Comparison of ENCODE assay signal across 7 mouse cellular contexts in the genomic region with DNA sequence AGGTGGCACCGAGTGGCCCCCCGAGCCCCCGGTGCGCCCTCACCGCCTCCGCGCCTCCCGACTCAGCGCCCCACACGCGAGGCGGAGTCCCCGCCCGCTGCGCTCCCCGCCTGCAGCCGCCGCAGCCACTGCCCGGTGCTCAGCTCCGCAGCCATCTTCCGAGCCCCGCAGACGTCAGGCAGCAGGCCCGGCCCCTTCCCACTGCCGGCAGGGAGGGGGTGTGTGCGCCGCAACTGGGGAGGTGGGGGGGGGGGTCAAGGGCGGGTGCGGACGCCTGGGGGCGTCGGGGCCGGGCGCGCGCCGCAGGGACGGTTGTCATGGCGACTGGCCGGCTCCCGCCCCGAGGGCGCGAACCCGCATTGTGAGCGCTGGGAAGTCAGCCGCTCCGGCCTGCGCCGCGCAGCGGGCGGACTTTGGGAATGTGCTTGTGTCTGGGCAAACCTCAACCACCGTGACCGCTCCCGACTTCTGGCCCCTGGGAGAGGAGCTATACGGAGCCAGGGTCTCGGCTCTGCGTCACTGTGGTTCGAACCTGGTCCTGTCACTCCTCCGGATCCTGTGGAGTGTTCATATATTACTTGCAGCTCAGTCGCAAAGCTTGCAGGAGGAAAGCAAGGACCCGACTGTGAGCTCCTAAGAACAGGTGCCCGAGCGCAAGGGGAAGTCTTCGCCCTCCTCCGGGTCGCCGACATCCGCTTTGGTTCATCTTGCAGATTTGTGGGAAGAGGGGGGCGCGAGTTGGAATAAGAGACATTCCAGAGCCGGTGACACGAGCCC. TPM values are rescaled to one million over a fixed set of nuclear protein-coding genes. Genes with fewer than 3 reads are reported as not detected.
DNase-seq lines count a peak whose midpoint lies in the region; ATAC-seq lines count a peak whose summit lies in the region.

A gene (minus strand): TSS at position 160 of the 777 bp plus-strand sequence.

- H3K4me2 ChIP-seq in hindbrain, embryonic 16.5 days (ENCODE audit: low read length) = peak within 1 kb of the TSS; percentile 59

- peaks cover 25% of the 10 kb centered on the region for H3K36me3 ChIP-seq in hindbrain, embryonic 16.5 days (ENCODE audit: control insufficient read depth, insufficient read depth, low read length)
- H3K36me3 ChIP-seq in megakaryocyte, embryonic 14.5 days (replicated peaks; ENCODE audit: low read length) = peaks cover 28% of the 10 kb centered on the region

- peaks cover 23% of the 10 kb centered on the region for H3K4me1 ChIP-seq in hindbrain, embryonic 16.5 days (ENCODE audit: control insufficient read depth, insufficient read depth, low read depth, low read length)
- H3K4me1 ChIP-seq in megakaryocyte, embryonic 14.5 days = peaks cover 61% of the 10 kb centered on the region

- H3K27me3 ChIP-seq in hindbrain, embryonic 16.5 days (replicated peaks; ENCODE audit: control insufficient read depth, insufficient read depth, low read length) = no peaks in the 10 kb centered on the region
- no peaks in the 10 kb centered on the region for H3K27me3 ChIP-seq in megakaryocyte, embryonic 14.5 days (replicated peaks)

- peak; percentile 76 for DNase-seq in WW6 (ENCODE audit: low read depth, low spot score)
- peak; percentile 41 to 67 for DNase-seq in cerebellum, postnatal 4 days (ENCODE audit: low spot score in 2 of 2)
- DNase-seq in gastrocnemius, adult 18-20 months (ENCODE audit: low spot score) = peak; percentile 48
- DNase-seq in left cerebral cortex, adult 8-10 months (ENCODE audit: low spot score in 2 of 2) = peak; percentile 61 to 62
- peak; percentile 75 for DNase-seq in right cerebral cortex, postnatal 14 days

- H3K4me3 ChIP-seq in hindbrain, embryonic 16.5 days (ENCODE audit: low read length) = peak within 1 kb of the TSS; percentile 62
- H3K4me3 ChIP-seq in megakaryocyte, embryonic 14.5 days (replicated peaks) = peak within 1 kb of the TSS; percentile 99

- H3K9me3 ChIP-seq in hindbrain, embryonic 16.5 days (ENCODE audit: control insufficient read depth, low read length) = no peaks in the 10 kb centered on the region
- H3K9me3 ChIP-seq in megakaryocyte, embryonic 14.5 days = no peaks in the 10 kb centered on the region

- peak; percentile 83 for ATAC-seq in hindbrain, embryonic 16.5 days

- H3K27ac ChIP-seq in hindbrain, embryonic 16.5 days (ENCODE audit: low read depth, low read length) = peak within 1 kb of the TSS; percentile 86

- WGBS in hindbrain, embryonic 16.5 days = under 1% methylated on average over 62 of the region's 74 CpGs

- peak within 1 kb of the TSS; percentile 91 for H3K9ac ChIP-seq in hindbrain, embryonic 16.5 days (ENCODE audit: low read depth, low read length)

RNA-seq across cellular contexts. Expression of the gene that starts here (rescaled TPM):
- total RNA-seq in gastrocnemius, adult 18-20 months (2021) = 1 to 10 TPM; 1.6 to 2.4 TPM
- polyA plus RNA-seq in hindbrain, embryonic 16.5 days (2015; fragmentation: Nextera tagmentation; extraction: Ambion mirVana) = 25.1 and 27.2 TPM in 2 replicates
- 10 to 100 TPM; 80.5 to 93.7 (median 88.2) TPM for total RNA-seq in left cerebral cortex, adult 8-10 months (2022)
- polyA plus RNA-seq in megakaryocyte, embryonic 14.5 days (2012; ENCODE audit: insufficient read depth, low replicate concordance) = 3.6 and 5.7 TPM in 2 replicates

Comparison
In these comparisons a context has a peak if more than half of its experiments do, and no peak if none do; other contexts are left out.
1. Peak in every context shown above with its lines: DNase-seq, ATAC-seq, H3K4me3 ChIP-seq and H3K27ac ChIP-seq.
2. RNA of the gene that starts here (total RNA-seq): 80.5 to 93.7 TPM in left cerebral cortex, adult 8-10 months; 1.6 to 2.4 TPM in gastrocnemius, adult 18-20 months; every median in the first group is over 10 times any median in the second.